Mouse (Mus musculus): Measurements from ENCODE around the gene Pbx1. TPM values are rescaled to one million over a fixed set of nuclear protein-coding genes. Genes with fewer than 3 reads are reported as not detected.

Pbx1 gene
- polyA plus RNA-seq, 1 experiment, result 12.2 TPM

- Histone ChIP-seq H3K4me3 (replicated peaks; ENCODE audit: control insufficient read depth, low read depth, low read length) (no peak overlapping the region), H3K4me1 (ENCODE audit: control insufficient read depth, insufficient read depth, low read length) (no peaks in the 10 kb centered on the region; the same call in 1 of the 2 replicates), H3K27ac (ENCODE audit: control insufficient read depth, insufficient read depth, low read depth, low read length, poor library complexity) (no peak overlapping the region)
- 82% methylated on average over 11 of the region's 11 CpGs for WGBS
- TF ChIP-seq POLR2A (IDR thresholded peaks at IDR 0.05; ENCODE audit: borderline replicate concordance, control insufficient read depth, low read depth, low read length) (no peak), CTCF (IDR thresholded peaks at IDR 0.05; ENCODE audit: control insufficient read depth, insufficient read depth, low read length) (no peak)
Observed at GRCm38 (mm10) chr1:168231548-168232429, 200.3 kb downstream of the Pbx1 start.

GRCm38 (mm10) chr1:168230858-168231257 lies 201.2 kb downstream of the Pbx1 start:
- Histone ChIP-seq H3K4me3 (replicated peaks; ENCODE audit: control insufficient read depth, low read depth, low read length) (no peak overlapping the region), H3K4me1 (ENCODE audit: control insufficient read depth, insufficient read depth, low read length) (no peaks in the 10 kb centered on the region; the same call in 1 of the 2 replicates), H3K27ac (ENCODE audit: control insufficient read depth, insufficient read depth, low read depth, low read length, poor library complexity) (no peak overlapping the region)
- 83% methylated on average over 1 of the region's 1 CpGs for WGBS
- TF ChIP-seq POLR2A (IDR thresholded peaks at IDR 0.05; ENCODE audit: borderline replicate concordance, control insufficient read depth, low read depth, low read length) (no peak), CTCF (IDR thresholded peaks at IDR 0.05; ENCODE audit: control insufficient read depth, insufficient read depth, low read length) (no peak)

- WGBS, result 79% methylated on average over 4 of the region's 4 CpGs
- Histone ChIP-seq H3K4me1 (ENCODE audit: control insufficient read depth, insufficient read depth, low read length) (no peaks in the 10 kb centered on the region; the same call in 1 of the 2 replicates), H3K27ac (ENCODE audit: control insufficient read depth, insufficient read depth, low read depth, low read length, poor library complexity) (no peak overlapping the region), H3K4me3 (replicated peaks; ENCODE audit: control insufficient read depth, low read depth, low read length) (no peak overlapping the region)
- no peak for TF ChIP-seq CTCF (IDR thresholded peaks at IDR 0.05; ENCODE audit: control insufficient read depth, insufficient read depth, low read length)
- TF ChIP-seq POLR2A (IDR thresholded peaks at IDR 0.05; ENCODE audit: borderline replicate concordance, control insufficient read depth, low read depth, low read length), result no peak
Observed at GRCm38 (mm10) chr1:168230134-168230533, 201.9 kb downstream of the Pbx1 start.

GRCm38 (mm10) chr1:168228756-168229526 lies 203.1 kb downstream of the Pbx1 start:
- H3K4me1 ChIP-seq (ENCODE audit: control insufficient read depth, insufficient read depth, low read length), result no peaks in the 10 kb centered on the region; the same call in 1 of the 2 replicates
- H3K27ac ChIP-seq (ENCODE audit: control insufficient read depth, insufficient read depth, low read depth, low read length, poor library complexity), result no peak overlapping the region
- no peak for TF ChIP-seq CTCF (IDR thresholded peaks at IDR 0.05; ENCODE audit: control insufficient read depth, insufficient read depth, low read length)
- TF ChIP-seq POLR2A (IDR thresholded peaks at IDR 0.05; ENCODE audit: borderline replicate concordance, control insufficient read depth, low read depth, low read length), result no peak
- 70% methylated on average over 6 of the region's 6 CpGs for WGBS
- no peak overlapping the region for H3K4me3 ChIP-seq (replicated peaks; ENCODE audit: control insufficient read depth, low read depth, low read length)

- no peak overlapping the region for H3K4me3 ChIP-seq (replicated peaks; ENCODE audit: control insufficient read depth, low read depth, low read length)
- WGBS, result 35% methylated on average over 6 of the region's 6 CpGs
- no peaks in the 10 kb centered on the region; the same call in 1 of the 2 replicates for H3K4me1 ChIP-seq (ENCODE audit: control insufficient read depth, insufficient read depth, low read length)
- TF ChIP-seq POLR2A (IDR thresholded peaks at IDR 0.05; ENCODE audit: borderline replicate concordance, control insufficient read depth, low read depth, low read length), result no peak
- TF ChIP-seq CTCF (IDR thresholded peaks at IDR 0.05; ENCODE audit: control insufficient read depth, insufficient read depth, low read length), result no peak
- H3K27ac ChIP-seq (ENCODE audit: control insufficient read depth, insufficient read depth, low read depth, low read length, poor library complexity), result no peak overlapping the region
Observed at GRCm38 (mm10) chr1:168226150-168226549, 205.9 kb downstream of the Pbx1 start.

- no peak overlapping the region for H3K4me3 ChIP-seq (replicated peaks; ENCODE audit: control insufficient read depth, low read depth, low read length)
- WGBS, result 11% methylated on average over 7 of the region's 7 CpGs
- no peaks in the 10 kb centered on the region; the same call in 1 of the 2 replicates for H3K4me1 ChIP-seq (ENCODE audit: control insufficient read depth, insufficient read depth, low read length)
- H3K27ac ChIP-seq (ENCODE audit: control insufficient read depth, insufficient read depth, low read depth, low read length, poor library complexity), result no peak overlapping the region
- TF ChIP-seq POLR2A (IDR thresholded peaks at IDR 0.05; ENCODE audit: borderline replicate concordance, control insufficient read depth, low read depth, low read length), result no peak
- no peak for TF ChIP-seq CTCF (IDR thresholded peaks at IDR 0.05; ENCODE audit: control insufficient read depth, insufficient read depth, low read length)
Observed at GRCm38 (mm10) chr1:168225595-168226127, 206.4 kb downstream of the Pbx1 start.

- Histone ChIP-seq H3K27ac (ENCODE audit: control insufficient read depth, insufficient read depth, low read depth, low read length, poor library complexity) (no peak overlapping the region), H3K4me3 (replicated peaks; ENCODE audit: control insufficient read depth, low read depth, low read length) (no peak overlapping the region), H3K4me1 (ENCODE audit: control insufficient read depth, insufficient read depth, low read length) (no peaks in the 10 kb centered on the region; the same call in 1 of the 2 replicates)
- TF ChIP-seq POLR2A (IDR thresholded peaks at IDR 0.05; ENCODE audit: borderline replicate concordance, control insufficient read depth, low read depth, low read length) (no peak), CTCF (IDR thresholded peaks at IDR 0.05; ENCODE audit: control insufficient read depth, insufficient read depth, low read length) (no peak)
- WGBS, result 76% methylated on average over 5 of the region's 5 CpGs
Observed at GRCm38 (mm10) chr1:168224218-168224617, 207.9 kb downstream of the Pbx1 start.

- TF ChIP-seq CTCF (IDR thresholded peaks at IDR 0.05; ENCODE audit: control insufficient read depth, insufficient read depth, low read length) (no peak), POLR2A (IDR thresholded peaks at IDR 0.05; ENCODE audit: borderline replicate concordance, control insufficient read depth, low read depth, low read length) (no peak)
- Histone ChIP-seq H3K27ac (ENCODE audit: control insufficient read depth, insufficient read depth, low read depth, low read length, poor library complexity) (no peak overlapping the region), H3K4me1 (ENCODE audit: control insufficient read depth, insufficient read depth, low read length) (no peaks in the 10 kb centered on the region; the same call in 1 of the 2 replicates), H3K4me3 (replicated peaks; ENCODE audit: control insufficient read depth, low read depth, low read length) (no peak overlapping the region)
- WGBS, result 84% methylated on average over 7 of the region's 7 CpGs
Observed at GRCm38 (mm10) chr1:168222794-168223193, 209.3 kb downstream of the Pbx1 start.
